Mouse (Mus musculus) MEL (cell line): ENCODE data around the gene Isoc2a.

Experiments
- CTCF ChIP-seq, 3 experiments: IDR thresholded peaks in 2 of 3; conservative IDR thresholded peaks in 1 of 3; 2 replicates each; pipeline ENCODE4 v1.5.1; 2011 to 2012; ENCODE audit warnings: low read length in 3 of 3, low read depth in 2 of 3, mild to moderate bottlenecking in 2 of 3, improper control_type of control experiment in 1 of 3, inconsistent platforms in 1 of 3, mixed read lengths in 1 of 3, moderate library complexity in 1 of 3; ENCODE audit not compliant: control insufficient read depth in 1 of 3, insufficient read depth in 1 of 3, poor library complexity in 1 of 3, severe bottlenecking in 1 of 3
- E2F4 ChIP-seq: IDR thresholded peaks from 2 replicates; pipeline ENCODE4 v1.6.1; 2011; ENCODE audit warnings: low read depth, low read length, improper control_type of control experiment, borderline replicate concordance
- MAX ChIP-seq: IDR thresholded peaks from 2 replicates; pipeline ENCODE4 v1.6.1; 2011; ENCODE audit warnings: low read length, improper control_type of control experiment
- POLR2A ChIP-seq, 2 experiments: IDR thresholded peaks; 2 replicates each; pipeline ENCODE4 v1.6.1; 2011 to 2012; ENCODE audit warnings: low read length in 2 of 2, mild to moderate bottlenecking in 2 of 2, control low read depth in 1 of 2, improper control_type of control experiment in 1 of 2, low read depth in 1 of 2, moderate library complexity in 1 of 2; ENCODE audit not compliant: control insufficient read depth in 1 of 2, insufficient read depth in 1 of 2, poor library complexity in 1 of 2
- SMC3 ChIP-seq: IDR thresholded peaks from 2 replicates; pipeline ENCODE4 v1.6.1; 2011; ENCODE audit warnings: low read depth, low read length, improper control_type of control experiment

GRCm38 (mm10) chr7:4849372-4849771 lies 27.6 kb upstream of the Isoc2a start:
- TF ChIP-seq CTCF (IDR thresholded peaks at IDR 0.05 in 2 of 3, conservative IDR thresholded peaks at IDR 0.05 in 1 of 3; ENCODE audit: control insufficient read depth in 1 of 3, insufficient read depth in 1 of 3, low read depth in 2 of 3, low read length in 3 of 3, poor library complexity in 1 of 3, severe bottlenecking in 1 of 3): no peak
- no peak for TF ChIP-seq POLR2A (IDR thresholded peaks at IDR 0.05; ENCODE audit: control insufficient read depth in 1 of 2, insufficient read depth in 1 of 2, low read depth in 1 of 2, low read length in 2 of 2, poor library complexity in 1 of 2)
- TF ChIP-seq E2F4: no peak
- TF ChIP-seq MAX: no peak
- TF ChIP-seq SMC3: no peak
